Mouse (Mus musculus): ENCODE measurements around the gene Esyt1.

DNA sequence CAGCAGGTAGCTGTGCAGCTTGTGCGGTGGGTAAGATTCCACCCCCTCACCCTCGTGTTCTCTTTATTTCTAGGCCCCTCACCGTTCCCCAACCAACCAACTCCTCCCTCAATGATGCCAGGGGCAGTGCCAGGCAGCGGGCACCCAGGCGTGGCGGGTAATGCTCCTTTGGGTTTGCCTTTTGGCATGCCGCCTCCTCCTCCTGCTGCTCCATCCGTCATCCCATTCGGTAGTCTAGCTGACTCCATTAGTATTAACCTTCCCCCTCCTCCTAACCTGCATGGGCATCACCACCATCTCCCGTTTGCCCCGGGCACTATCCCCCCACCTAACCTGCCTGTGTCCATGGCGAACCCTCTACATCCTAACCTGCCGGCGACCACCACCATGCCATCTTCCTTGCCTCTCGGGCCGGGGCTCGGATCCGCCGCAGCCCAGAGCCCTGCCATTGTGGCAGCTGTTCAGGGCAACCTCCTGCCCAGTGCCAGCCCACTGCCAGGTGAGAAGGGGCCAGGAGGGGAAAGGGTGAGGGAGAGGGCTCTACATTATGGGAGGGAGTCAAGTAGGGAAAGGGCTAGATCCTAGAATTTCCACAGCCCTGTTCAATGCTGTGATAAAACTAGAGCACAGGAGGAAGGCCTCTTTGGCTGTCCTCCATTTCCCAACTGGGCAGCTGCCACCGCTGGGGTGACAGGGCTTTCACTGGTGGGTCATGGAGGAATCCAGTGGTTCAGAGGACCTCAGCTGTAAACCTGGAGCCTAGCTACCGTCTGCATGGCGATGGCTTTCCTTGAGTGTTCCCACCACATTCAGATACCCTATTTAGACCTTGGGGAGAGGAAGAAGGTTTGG, 37.6 kb downstream of the Esyt1 start:
- TF ChIP-seq POLR2A (IDR thresholded peaks at IDR 0.05; ENCODE audit: low read depth, low read length) (no peak), CTCF (IDR thresholded peaks at IDR 0.05; ENCODE audit: borderline replicate concordance, insufficient read depth, low read length) (no peak)

Data from embryonic fibroblast, embryonic 13.5 days (primary cell).